Mouse (Mus musculus) layer of hippocampus, adult 9-10 months (tissue): ENCODE measurements around the gene Olfr1140.

Experiments
- DNase-seq: peaks from one replicate; pipeline ENCODE4 v3.0.0; 2022; ENCODE audit warnings: low spot score

The Olfr1140 gene

DNA sequence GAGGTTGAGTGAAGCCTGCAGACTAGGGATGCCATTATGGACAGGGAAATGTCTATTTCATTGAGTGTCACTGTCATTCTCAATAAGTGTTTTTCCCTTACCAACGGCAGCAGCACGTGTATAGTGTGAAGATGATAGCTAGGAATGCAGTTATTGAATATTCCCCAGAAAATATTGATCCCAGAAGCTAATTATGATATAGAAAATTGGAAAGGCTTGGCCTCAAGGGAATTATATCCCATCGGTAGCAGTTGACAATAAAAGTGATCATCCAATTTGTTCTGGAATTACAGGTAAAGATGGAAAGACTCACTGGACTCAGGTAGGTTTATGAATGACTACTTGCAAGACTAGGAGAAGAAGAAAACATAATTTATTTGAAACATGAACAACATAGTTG lies at the start of gene Olfr1140:
TSS of gene Olfr1140 (plus strand) at position 301 of the 400 bp plus-strand sequence.
- DNase-seq, result no peak

DNA sequence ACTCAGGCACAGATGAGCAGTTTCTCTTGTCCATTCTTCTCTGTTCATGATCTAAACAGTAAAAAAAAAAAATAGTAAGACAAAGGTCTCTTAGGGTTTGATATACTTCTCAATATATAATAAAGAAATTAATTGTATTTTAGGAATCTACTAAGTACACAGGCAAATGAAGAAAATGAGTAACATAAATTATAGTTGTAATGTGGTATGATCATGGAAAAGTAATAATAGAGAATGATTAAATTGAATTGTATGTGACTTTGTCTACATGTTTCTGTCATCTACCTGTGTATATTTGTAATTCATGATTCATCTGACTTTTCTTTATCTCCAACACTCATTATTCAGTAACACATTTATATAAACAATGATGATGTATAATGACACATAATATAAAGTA lies 49.7 kb upstream of the Olfr1140 start, which contains the start of gene Olfr1136:
TSS of gene Olfr1136 (minus strand) at position 101 of the 400 bp plus-strand sequence.
- DNase-seq, result no peak

DNA sequence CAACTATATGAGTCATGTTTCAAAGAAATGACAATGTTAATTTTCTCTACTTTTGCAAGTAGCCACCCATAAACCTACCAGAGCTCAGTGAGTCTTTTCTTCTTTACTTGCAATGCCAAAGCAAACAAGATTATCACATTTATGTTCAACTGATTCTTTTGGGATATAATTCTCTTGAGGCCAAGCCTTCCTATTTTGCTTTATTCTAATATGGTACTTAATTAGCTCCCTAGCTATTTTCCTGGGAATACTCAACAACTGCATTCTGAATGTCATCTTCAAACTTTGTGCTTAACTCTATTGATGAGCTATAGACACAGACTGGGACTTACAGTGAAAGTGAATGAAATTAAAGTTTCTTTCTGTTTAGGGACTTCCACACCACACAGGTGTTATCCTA lies 30.5 kb upstream of the Olfr1140 start, which contains the start of gene Olfr1137:
TSS of gene Olfr1137 (minus strand) at position 101 of the 400 bp plus-strand sequence.
- DNase-seq, result no peak

DNA sequence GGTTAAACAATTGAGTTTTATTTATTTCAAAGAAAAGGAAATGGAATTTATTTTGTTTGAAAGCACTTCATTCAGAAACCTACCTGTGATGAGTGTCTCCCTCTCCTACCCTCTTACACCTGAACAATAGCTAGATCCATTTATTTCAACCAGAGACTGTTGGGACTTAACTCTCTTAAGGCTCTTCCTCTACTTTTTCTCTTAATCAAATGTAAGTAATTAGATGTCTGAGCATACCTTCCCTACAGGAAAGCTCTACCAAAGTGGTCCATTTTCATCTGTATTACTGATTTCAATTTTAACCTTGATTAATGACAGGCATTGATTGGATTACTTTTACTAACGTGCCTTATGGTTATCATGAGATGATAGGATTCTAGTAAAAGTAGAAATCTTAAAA lies 3.7 kb upstream of the Olfr1140 start, which contains the start of gene Olfr1138:
TSS of gene Olfr1138 (minus strand) at position 101 of the 400 bp plus-strand sequence.
- DNase-seq, result no peak

DNA sequence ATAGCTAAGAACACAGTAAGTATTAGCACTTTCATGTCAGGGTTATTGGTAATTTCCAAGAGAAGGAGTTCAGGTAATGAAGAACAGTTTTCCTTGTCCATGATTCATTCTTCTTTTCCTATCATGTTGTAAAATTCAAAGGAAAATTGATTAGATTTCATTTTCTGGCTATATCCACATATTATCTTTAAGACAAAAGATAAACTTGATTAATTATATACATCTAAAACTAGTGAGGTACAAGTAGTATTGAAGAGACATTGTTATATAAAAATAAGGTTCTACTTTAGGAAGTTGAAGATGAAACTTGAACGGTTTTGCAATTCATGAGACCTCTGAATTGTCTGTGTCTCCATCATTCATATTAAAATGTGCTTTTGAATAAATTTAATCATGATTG lies 10.3 kb downstream of the Olfr1140 start, which contains the start of gene Olfr1141:
TSS of gene Olfr1141 (minus strand) at position 101 of the 400 bp plus-strand sequence.
- no peak for DNase-seq

DNA sequence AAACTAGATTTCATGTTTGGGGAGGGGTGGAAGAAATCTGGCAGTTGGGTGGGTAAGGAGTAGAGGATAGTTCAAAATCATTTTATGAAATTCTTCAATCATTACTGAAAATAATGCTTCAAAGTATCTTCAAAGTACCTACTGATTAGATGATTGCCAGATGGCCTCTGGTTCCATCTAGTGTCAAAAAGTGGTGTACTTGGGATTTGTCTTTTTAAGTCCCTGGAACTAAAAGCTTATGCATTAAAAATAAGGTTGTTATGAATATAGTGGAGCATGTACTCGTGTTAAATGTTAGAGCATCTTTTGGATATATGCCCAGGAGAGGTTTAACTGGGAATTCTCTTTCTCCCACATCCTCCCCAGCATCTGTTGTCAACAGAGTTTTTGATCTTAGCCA lies 32.6 kb downstream of the Olfr1140 start:
- DNase-seq, result peak; percentile 0

DNA sequence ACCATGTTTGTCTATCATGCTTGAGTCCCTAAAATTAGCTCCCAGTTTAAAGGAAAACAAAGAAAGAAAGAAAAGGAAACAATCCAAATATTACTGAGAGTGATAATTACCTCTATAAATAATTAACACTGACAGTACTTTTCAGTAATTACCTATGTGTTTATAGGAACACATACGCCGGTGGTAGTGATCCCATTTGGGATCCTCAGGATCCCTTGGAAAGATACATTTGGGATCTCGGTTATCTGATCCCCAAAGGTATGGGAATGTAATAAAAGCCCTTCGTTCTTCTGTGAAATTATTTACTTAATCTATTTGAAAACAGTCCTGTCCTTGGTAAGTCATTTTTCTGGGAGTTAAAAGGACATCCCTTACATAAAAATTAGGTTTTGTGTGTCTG lies 35.6 kb downstream of the Olfr1140 start, which contains the start of gene Olfr152:
TSS of gene Olfr152 (plus strand) at position 301 of the 400 bp plus-strand sequence.
- no peak for DNase-seq
